Mouse (Mus musculus) liver, adult 2 months (tissue): ENCODE results near the gene Erp29. TPM values are rescaled to one million over a fixed set of nuclear protein-coding genes. Genes with fewer than 3 reads are reported as not detected.

ENCODE experiments used
- DNase-seq: peaks from one replicate; pipeline ENCODE4 v3.0.0-alpha.2; 2011; ENCODE audit warnings: low read depth, low spot score; ENCODE audit errors: extremely low read depth
- H3K27ac ChIP-seq: fragments of 200-500 bp; replicated peaks from 2 replicates; pipeline ENCODE4 v1.5.1; 2012; ENCODE audit warnings: low read depth, mild to moderate bottlenecking, control low read depth, inconsistent platforms, low read length; ENCODE audit not compliant: insufficient read depth
- H3K27me3 ChIP-seq: fragments of 200-500 bp; 2 replicates; pipeline ENCODE4 v1.6.1; 2012; ENCODE audit warnings: mild to moderate bottlenecking, moderate library complexity, low read length, inconsistent platforms; ENCODE audit not compliant: control insufficient read depth, insufficient read depth
- H3K36me3 ChIP-seq: fragments of 200-500 bp; 2 replicates; pipeline ENCODE4 v1.6.1; 2012; ENCODE audit warnings: low read length, inconsistent platforms; ENCODE audit not compliant: control insufficient read depth, insufficient read depth
- H3K4me1 ChIP-seq: fragments of 200-500 bp; 2 replicates; pipeline ENCODE4 v1.6.1; 2011; ENCODE audit warnings: low read length; ENCODE audit not compliant: control insufficient read depth, insufficient read depth
- H3K4me3 ChIP-seq: fragments of 200-500 bp; 2 replicates; pipeline ENCODE4 v1.5.1; 2011; ENCODE audit warnings: low read depth, mild to moderate bottlenecking, control low read depth, low read length, moderate library complexity; ENCODE audit not compliant: insufficient read depth
- H3K79me2 ChIP-seq: fragments of 200-500 bp; 2 replicates; pipeline ENCODE4 v1.6.1; 2012; ENCODE audit warnings: inconsistent platforms, mild to moderate bottlenecking, low read length, moderate library complexity; ENCODE audit not compliant: control insufficient read depth, insufficient read depth
- H3K9ac ChIP-seq: fragments of 200-500 bp; 2 replicates; pipeline ENCODE4 v1.6.1; 2012; ENCODE audit warnings: low read depth, mild to moderate bottlenecking, control low read depth, inconsistent platforms, low read length
- CTCF ChIP-seq: fragments of 200-500 bp; IDR thresholded peaks from 2 replicates; pipeline ENCODE4 v1.5.1; 2011; ENCODE audit warnings: low read depth, low read length, control low read depth
- POLR2A ChIP-seq: fragments of 200-500 bp; IDR thresholded peaks from 2 replicates; pipeline ENCODE4 v1.6.1; 2011; ENCODE audit warnings: low read length, control low read depth; ENCODE audit not compliant: insufficient read depth; ENCODE audit errors: extremely low read depth
- WGBS: fragments of 180-500 bp; shearing (Covaris S2); methylation state at CpG from one replicate; pipeline ENCODE4 v1.1.7; 2018; 5-methylcytosine and 5-hydroxymethylcytosine counted together
- polyA plus RNA-seq: library from polyadenylated mRNA; depleted of rRNA; stranded (reverse); fragments of >200 nt; gene quantifications from 2 replicates; pipeline ENCODE4 v1.2.3, GENCODE M21; 2012; rRNA removed
- total RNA-seq: library from RNA; depleted of rRNA; stranded (reverse); fragments of >200 nt; gene quantifications from 2 replicates; pipeline ENCODE4 v1.2.3, GENCODE M21; 2014; rRNA removed

Gene Erp29
- total and polyA plus RNA-seq, 2 experiments, result 21.9 to 27.1 TPM

GRCm38 (mm10) chr5:121385461-121386119 is 66.7 kb downstream of the Erp29 start, which contains the start of gene Trafd1:
Gene Trafd1, minus strand, starts transcription at chr5:121385632.
- H3K36me3 ChIP-seq, result peaks cover 6% of the 10 kb centered on the region
- H3K9ac ChIP-seq, result peak within 1 kb of the TSS; percentile 81
- H3K27ac ChIP-seq, result peak within 1 kb of the TSS; percentile 91
- peaks cover 15% of the 10 kb centered on the region for H3K4me1 ChIP-seq
- TF ChIP-seq POLR2A (0 out of 2 replicates have a peak, but pooled peaks have one; percentile 22), CTCF (no peak)
- WGBS, result 1% methylated on average over 36 of the region's 45 CpGs
- DNase-seq, result peak; percentile 89
- peaks cover 21% of the 10 kb centered on the region; the same call in 1 of the 2 replicates for H3K79me2 ChIP-seq
- no peaks in the 10 kb centered on the region for H3K27me3 ChIP-seq
- peak within 1 kb of the TSS; percentile 69 for H3K4me3 ChIP-seq

- Histone ChIP-seq H3K9ac (peak overlapping the region; percentile 81), H3K79me2 (peaks cover 21% of the 10 kb centered on the region; the same call in 1 of the 2 replicates), H3K27ac (peak overlapping the region; percentile 91), H3K4me1 (peaks cover 15% of the 10 kb centered on the region), H3K27me3 (no peaks in the 10 kb centered on the region), H3K36me3 (peaks cover 10% of the 10 kb centered on the region), H3K4me3 (peak overlapping the region; percentile 69)
- TF ChIP-seq POLR2A, result peak; percentile 72
- no peak for TF ChIP-seq CTCF
- WGBS, result under 1% methylated on average over 41 of the region's 47 CpGs
- DNase-seq, result peak; percentile 74
These were observed 67.4 kb downstream of the Erp29 start for GRCm38 (mm10) chr5:121384757-121385460.

- Histone ChIP-seq H3K27me3 (no peaks in the 10 kb centered on the region), H3K79me2 (peaks cover 21% of the 10 kb centered on the region; the same call in 1 of the 2 replicates), H3K9ac (peak overlapping the region; percentile 81), H3K36me3 (peaks cover 16% of the 10 kb centered on the region), H3K4me3 (peak overlapping the region; percentile 69), H3K4me1 (peaks cover 15% of the 10 kb centered on the region), H3K27ac (peak overlapping the region; percentile 91)
- TF ChIP-seq POLR2A, result no peak
- no peak for TF ChIP-seq CTCF
- peak; percentile 70 for DNase-seq
- WGBS, result 1% methylated on average over 10 of the region's 10 CpGs
These were observed 68.2 kb downstream of the Erp29 start for GRCm38 (mm10) chr5:121383857-121384756.

DNA sequence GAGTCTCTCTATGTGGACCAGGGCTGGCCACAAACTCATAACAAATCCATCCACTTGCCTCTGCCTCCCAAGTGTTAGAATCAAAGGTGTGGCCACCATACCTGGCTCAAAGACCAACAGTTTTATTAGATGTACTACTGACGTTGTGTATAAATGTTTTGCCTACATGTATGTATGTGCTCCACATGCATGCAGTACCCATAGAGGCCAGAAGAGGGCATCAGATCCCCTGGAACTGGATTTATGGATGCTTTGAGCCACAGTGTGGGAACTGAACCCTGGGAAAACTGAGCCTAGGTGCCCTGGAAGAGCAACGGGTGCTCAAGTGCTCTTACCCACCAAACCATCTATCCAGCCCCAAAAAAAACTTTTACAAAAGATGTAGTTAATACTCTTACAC is 71.6 kb downstream of the Erp29 start:
- Histone ChIP-seq H3K9ac (no peak overlapping the region), H3K4me3 (no peak overlapping the region), H3K4me1 (peaks cover 9% of the 10 kb centered on the region), H3K27me3 (no peaks in the 10 kb centered on the region), H3K79me2 (peaks cover 21% of the 10 kb centered on the region; the same call in 1 of the 2 replicates), H3K36me3 (peaks cover 33% of the 10 kb centered on the region), H3K27ac (no peak overlapping the region)
- no peak for DNase-seq
- 94% methylated on average over 2 of the region's 2 CpGs for WGBS
- TF ChIP-seq CTCF (peak; percentile 38), POLR2A (no peak)

- H3K4me1 ChIP-seq, result peaks cover 6% of the 10 kb centered on the region
- H3K79me2 ChIP-seq, result peaks cover 21% of the 10 kb centered on the region; the same call in 1 of the 2 replicates
- peak; percentile 49 for DNase-seq
- H3K4me3 ChIP-seq, result no peak overlapping the region
- no peak for TF ChIP-seq CTCF
- no peak for TF ChIP-seq POLR2A
- H3K27ac ChIP-seq, result no peak overlapping the region
- WGBS, result 84% methylated on average over 13 of the region's 13 CpGs
- peaks cover 48% of the 10 kb centered on the region for H3K36me3 ChIP-seq
- no peak overlapping the region for H3K9ac ChIP-seq
- H3K27me3 ChIP-seq, result no peaks in the 10 kb centered on the region
These were observed 73.5 kb downstream of the Erp29 start for GRCm38 (mm10) chr5:121378678-121379256.

Other genes starting within 250 kb of the Erp29 start
- 135 and 163 TPM in 2 replicates for gene Rpl6, start 248.0 kb downstream of the Erp29 start, total RNA-seq
- 122 and 146 TPM in 2 replicates for gene Rpl6, start 248.0 kb downstream of the Erp29 start, polyA plus RNA-seq
- 9.7 and 10.0 TPM in 2 replicates for gene Hectd4, start 232.3 kb downstream of the Erp29 start, total RNA-seq
- gene Hectd4, start 232.3 kb downstream of the Erp29 start, polyA plus RNA-seq, result 5.5 and 7.6 TPM in 2 replicates
- 49.5 and 53.7 TPM in 2 replicates for gene Trafd1, start 66.9 kb downstream of the Erp29 start, total RNA-seq
- gene Trafd1, start 66.9 kb downstream of the Erp29 start, polyA plus RNA-seq, result 53.2 and 67.0 TPM in 2 replicates
- 8.6 and 8.9 TPM in 2 replicates for gene Naa25, start 54.6 kb downstream of the Erp29 start, total RNA-seq
- 5.8 and 7.6 TPM in 2 replicates for gene Naa25, start 54.6 kb downstream of the Erp29 start, polyA plus RNA-seq
- not detected in 2 replicates for gene Tmem116, start 613 bp downstream of the Erp29 start, total RNA-seq
- gene Tmem116, start 613 bp downstream of the Erp29 start, polyA plus RNA-seq, result 0.20 and 0.21 TPM in 2 replicates
- not detected in 2 replicates for gene Adam1b, start 50.9 kb upstream of the Erp29 start, total RNA-seq
- gene Adam1b, start 50.9 kb upstream of the Erp29 start, polyA plus RNA-seq, result not detected in 2 replicates
- gene Adam1a, start 93.0 kb upstream of the Erp29 start, total RNA-seq, result 2.5 and 2.8 TPM in 2 replicates
- 0.85 and 1.4 TPM in 2 replicates for gene Adam1a, start 93.0 kb upstream of the Erp29 start, polyA plus RNA-seq
- gene Gm42878, start 93.0 kb upstream of the Erp29 start, total RNA-seq, result 0.09 TPM in 1 of 2 replicates, not detected in the other
- not detected in 2 replicates for gene Gm42878, start 93.0 kb upstream of the Erp29 start, polyA plus RNA-seq
- gene Mapkapk5, start 93.4 kb upstream of the Erp29 start, total RNA-seq, result 39.0 and 40.1 TPM in 2 replicates
- gene Mapkapk5, start 93.4 kb upstream of the Erp29 start, polyA plus RNA-seq, result 16.8 and 21.7 TPM in 2 replicates
- 1,488 and 1,502 TPM in 2 replicates for gene Aldh2, start 141.3 kb upstream of the Erp29 start, total RNA-seq
- gene Aldh2, start 141.3 kb upstream of the Erp29 start, polyA plus RNA-seq, result 3,750 and 4,351 TPM in 2 replicates
- 9.6 and 14.4 TPM in 2 replicates for gene Acad12, start 166.4 kb upstream of the Erp29 start, total RNA-seq
- 9.1 and 10.1 TPM in 2 replicates for gene Acad12, start 166.4 kb upstream of the Erp29 start, polyA plus RNA-seq
- gene Acad10, start 208.0 kb upstream of the Erp29 start, total RNA-seq, result 19.6 and 23.5 TPM in 2 replicates
- gene Acad10, start 208.0 kb upstream of the Erp29 start, polyA plus RNA-seq, result 27.5 and 27.7 TPM in 2 replicates
- 95.5 and 112 TPM in 2 replicates for gene Brap, start 208.1 kb upstream of the Erp29 start, total RNA-seq
- gene Brap, start 208.1 kb upstream of the Erp29 start, polyA plus RNA-seq, result 48.1 and 48.7 TPM in 2 replicates